8 mouse cellular contexts compared by ENCODE assay signal in genomic region chr12:70969485-70970184, GRCm38 (mm10). TPM values are rescaled to one million over a fixed set of nuclear protein-coding genes. Genes with fewer than 3 reads are reported as not detected.
DNase-seq lines count a peak whose midpoint lies in the region; ATAC-seq and TF ChIP-seq lines count a peak whose summit lies in the region.

No protein-coding gene starts in this region.

- no peaks in the 10 kb centered on the region for H3K9me3 ChIP-seq in E14TG2a.4 (ENCODE audit: low read length)
- H3K9me3 ChIP-seq in forebrain, embryonic 10.5 days: no peaks in the 10 kb centered on the region
- no peaks in the 10 kb centered on the region for H3K9me3 ChIP-seq in liver, postnatal 0 days (ENCODE audit: low read length)
- no peaks in the 10 kb centered on the region for H3K9me3 ChIP-seq in neural tube, embryonic 13.5 days

- 0 out of 2 replicates have a peak overlapping the region, but pooled peaks have one; percentile 45 for H3K9ac ChIP-seq in liver, postnatal 0 days (replicated peaks)
- peak overlapping the region; percentile 50; the same call in 1 of the 2 replicates for H3K9ac ChIP-seq in neural tube, embryonic 13.5 days

- H3K4me1 ChIP-seq in E14TG2a.4 (replicated peaks; ENCODE audit: low read depth, low read length): peaks cover 20% of the 10 kb centered on the region
- peaks cover 8% of the 10 kb centered on the region for H3K4me1 ChIP-seq in forebrain, embryonic 10.5 days
- H3K4me1 ChIP-seq in liver, postnatal 0 days (ENCODE audit: insufficient read depth): peaks cover 9% of the 10 kb centered on the region
- peaks cover 7% of the 10 kb centered on the region for H3K4me1 ChIP-seq in neural tube, embryonic 13.5 days (replicated peaks)

- peak overlapping the region; percentile 82 for H3K4me2 ChIP-seq in liver, postnatal 0 days (ENCODE audit: low read depth, low read length)
- H3K4me2 ChIP-seq in neural tube, embryonic 13.5 days: peak overlapping the region; percentile 54

- peak; percentile 64 for DNase-seq in brain, embryonic 18.5 days (ENCODE audit: low read depth, low spot score)
- DNase-seq in forebrain, embryonic 10.5 days (ENCODE audit: extremely low spot score, low spot score): peak; percentile 64
- DNase-seq in heart, postnatal 14 days: peak; percentile 52 to 54
- DNase-seq in layer of hippocampus, adult 11-12 months (ENCODE audit: low spot score): peak; percentile 59
- peak; percentile 71 for DNase-seq in liver, postnatal 0 days
- DNase-seq in testis, postnatal 14 days (ENCODE audit: low spot score): peak; percentile 15

- peak; percentile 3; the same call in 1 of the 2 replicates for ATAC-seq in liver, postnatal 0 days
- no peak for ATAC-seq in neural tube, embryonic 13.5 days (ENCODE audit: low read depth)

- H3K27me3 ChIP-seq in E14TG2a.4 (ENCODE audit: insufficient read depth, low read length): no peaks in the 10 kb centered on the region
- H3K27me3 ChIP-seq in forebrain, embryonic 10.5 days (ENCODE audit: poor library complexity, severe bottlenecking): no peaks in the 10 kb centered on the region
- H3K27me3 ChIP-seq in liver, postnatal 0 days (ENCODE audit: insufficient read depth, low read length): no peaks in the 10 kb centered on the region
- no peaks in the 10 kb centered on the region for H3K27me3 ChIP-seq in neural tube, embryonic 13.5 days

- H3K27ac ChIP-seq in forebrain, embryonic 10.5 days: peak overlapping the region; percentile 63
- peak overlapping the region; percentile 78 for H3K27ac ChIP-seq in liver, postnatal 0 days (ENCODE audit: low read depth)
- 0 out of 2 replicates have a peak overlapping the region, but pooled peaks have one; percentile 34 for H3K27ac ChIP-seq in neural tube, embryonic 13.5 days (replicated peaks)

- no peaks in the 10 kb centered on the region for H3K36me3 ChIP-seq in E14TG2a.4 (ENCODE audit: insufficient read depth, low read length)
- no peaks in the 10 kb centered on the region for H3K36me3 ChIP-seq in forebrain, embryonic 10.5 days (replicated peaks)
- H3K36me3 ChIP-seq in liver, postnatal 0 days (replicated peaks; ENCODE audit: insufficient read depth, low read length): no peaks in the 10 kb centered on the region
- peaks cover 2% of the 10 kb centered on the region; the same call in 1 of the 2 replicates for H3K36me3 ChIP-seq in neural tube, embryonic 13.5 days

- intact Hi-C loops in heart, postnatal 14 days (cut with DNase I): loop anchor here (2.0 to 5.0 kb wide), 3 partner anchors 47 to 168 kb away; partner anchors contain the start of genes 2700049A03Rik and Timm9

- no peak for TF ChIP-seq EP300 in liver, postnatal 0 days (IDR thresholded peaks at IDR 0.05; ENCODE audit: low read depth)

- peak overlapping the region; percentile 85 for H3K4me3 ChIP-seq in E14TG2a.4 (replicated peaks; ENCODE audit: low read length)
- H3K4me3 ChIP-seq in forebrain, embryonic 10.5 days: peak overlapping the region; percentile 73
- peak overlapping the region; percentile 67 for H3K4me3 ChIP-seq in liver, postnatal 0 days (ENCODE audit: low read depth, low read length)
- H3K4me3 ChIP-seq in neural tube, embryonic 13.5 days: peak overlapping the region; percentile 38

- WGBS in forebrain, embryonic 10.5 days: 4% methylated on average over 17 of the region's 17 CpGs
- WGBS in liver, postnatal 0 days (ENCODE audit: insufficient replicate concordance): 4% methylated on average over 17 of the region's 17 CpGs
- WGBS in neural tube, embryonic 13.5 days: 4% methylated on average over 17 of the region's 17 CpGs

- TF ChIP-seq CTCF in E14TG2a.4 (conservative IDR thresholded peaks at IDR 0.05; ENCODE audit: low read length): peak; percentile 51
- peak; percentile 86 for TF ChIP-seq CTCF in liver, postnatal 0 days (IDR thresholded peaks at IDR 0.05; ENCODE audit: low read depth)

RNA-seq across cellular contexts. Expression of gene Psma3, which starts 4.8 kb away (rescaled TPM):
- polyA plus RNA-seq in forebrain, embryonic 10.5 days (2016; fragmentation: Nextera tagmentation; extraction: Ambion mirVana): 659 and 664 TPM in 2 replicates
- total RNA-seq in heart, postnatal 14 days (2021): 100 to 1,000 TPM; 218 to 231 TPM
- 288 and 297 TPM in 2 replicates for polyA plus RNA-seq in liver, postnatal 0 days (2015; fragmentation: Nextera tagmentation; extraction: Ambion mirVana)
- polyA plus RNA-seq in neural tube, embryonic 13.5 days (2015; fragmentation: Nextera tagmentation; extraction: Ambion mirVana): 626 and 642 TPM in 2 replicates

RNA-seq across cellular contexts. Expression of gene Actr10, which starts 32.0 kb away (rescaled TPM):
- 217 and 218 TPM in 2 replicates for polyA plus RNA-seq in forebrain, embryonic 10.5 days (2016; fragmentation: Nextera tagmentation; extraction: Ambion mirVana)
- 100 to 1,000 TPM; 136 to 141 TPM for total RNA-seq in heart, postnatal 14 days (2021)
- polyA plus RNA-seq in liver, postnatal 0 days (2015; fragmentation: Nextera tagmentation; extraction: Ambion mirVana): 108 and 109 TPM in 2 replicates
- 214 and 256 TPM in 2 replicates for polyA plus RNA-seq in neural tube, embryonic 13.5 days (2015; fragmentation: Nextera tagmentation; extraction: Ambion mirVana)

RNA-seq across cellular contexts. Expression of gene Arid4a, which starts 46.2 kb away (rescaled TPM):
- polyA plus RNA-seq in forebrain, embryonic 10.5 days (2016; fragmentation: Nextera tagmentation; extraction: Ambion mirVana): 22.7 and 28.3 TPM in 2 replicates
- 10 to 100 TPM; 16.9 TPM for total RNA-seq in heart, postnatal 14 days (2021)
- 19.3 and 20.6 TPM in 2 replicates for polyA plus RNA-seq in liver, postnatal 0 days (2015; fragmentation: Nextera tagmentation; extraction: Ambion mirVana)
- 44.2 and 45.8 TPM in 2 replicates for polyA plus RNA-seq in neural tube, embryonic 13.5 days (2015; fragmentation: Nextera tagmentation; extraction: Ambion mirVana)

Comparison
In these comparisons a context has a peak if more than half of its experiments do, and no peak if none do; other contexts are left out.
1. DNase-seq: peak in every context shown above with its lines; median percentile 71 in liver, postnatal 0 days; 64 in brain, embryonic 18.5 days; 64 in forebrain, embryonic 10.5 days; 59 in layer of hippocampus, adult 11-12 months; 53 in heart, postnatal 14 days; 15 in testis, postnatal 14 days.